Mouse (Mus musculus): Measurements from ENCODE around the gene Ezh1.

GRCm38 (mm10) chr11:101173631-101174388 lies 52.5 kb downstream of the Ezh1 start:
- peak; percentile 86 for TF ChIP-seq CTCF (IDR thresholded peaks at IDR 0.05; ENCODE audit: control insufficient read depth, insufficient read depth, low read length)
- TF ChIP-seq POLR2A (IDR thresholded peaks at IDR 0.05; ENCODE audit: borderline replicate concordance, control insufficient read depth, low read depth, low read length), result no peak; the same call in 1 of the 2 replicates

All from bone marrow, adult 2 months (tissue).